Mouse (Mus musculus) adrenal gland, adult 18-20 months (tissue): ENCODE measurements around the gene Ccdc89. TPM values are rescaled to one million over a fixed set of nuclear protein-coding genes. Genes with fewer than 3 reads are reported as not detected.
A peak's percentile ranks its signal among the peaks of the same experiment; 100 is the strongest.

Experiments
- DNase-seq, 2 experiments: peaks; one replicate each; pipeline ENCODE4 v3.0.0; 2021 to 2022; ENCODE audit warnings: low spot score in 2 of 2
- long read RNA-seq, 2 experiments: library from polyadenylated mRNA; stranded (forward); transcript quantifications; one replicate each; pipeline ENCODE4 v2.0.0; 2021
- total RNA-seq, 2 experiments: library from RNA; stranded (reverse); gene quantifications; 1 replicate in 1 of 2; 2 replicates in 1 of 2; pipeline ENCODE4 v1.2.3; 2021

The Ccdc89 gene
- under 1 TPM; 0.13 to 0.33 TPM for total RNA-seq
- long read RNA-seq, experiment 1 = 0 reads
- long read RNA-seq, experiment 2 = 0 reads

- peak; percentile 56 to 60 for DNase-seq
Observed at GRCm38 (mm10) chr7:90426020-90427001, at the start of gene Ccdc89. Gene Ccdc89 (plus strand): TSS chr7:90426577.

GRCm38 (mm10) chr7:90384411-90384810 is 42.0 kb upstream of the Ccdc89 start:
- DNase-seq = no peak

- no peak for DNase-seq
Observed at GRCm38 (mm10) chr7:90386885-90387459, 39.4 kb upstream of the Ccdc89 start.

- DNase-seq = no peak
Observed at GRCm38 (mm10) chr7:90389765-90390164, 36.6 kb upstream of the Ccdc89 start.

- DNase-seq = no peak
Observed at GRCm38 (mm10) chr7:90395073-90395472, 31.3 kb upstream of the Ccdc89 start.

GRCm38 (mm10) chr7:90395928-90396327 is 30.4 kb upstream of the Ccdc89 start:
- DNase-seq = no peak

GRCm38 (mm10) chr7:90409934-90410333 is 16.4 kb upstream of the Ccdc89 start:
- peak; percentile 66 to 72 for DNase-seq

- no peak for DNase-seq
Observed at GRCm38 (mm10) chr7:90427006-90427405, 629 bp downstream of the Ccdc89 start.

GRCm38 (mm10) chr7:90432221-90432620 is 5.8 kb downstream of the Ccdc89 start:
- no peak for DNase-seq

- no peak for DNase-seq
Observed at GRCm38 (mm10) chr7:90440044-90440443, 13.7 kb downstream of the Ccdc89 start.

- no peak for DNase-seq
Observed at GRCm38 (mm10) chr7:90442070-90442469, 15.7 kb downstream of the Ccdc89 start.

- peak; percentile 91 to 93 for DNase-seq
Observed at GRCm38 (mm10) chr7:90442518-90443080, 16.2 kb downstream of the Ccdc89 start, which contains the start of gene Crebzf. Gene Crebzf (plus strand): TSS chr7:90442729.

- peak; percentile 71 for DNase-seq
Observed at GRCm38 (mm10) chr7:90443101-90444091, 17.0 kb downstream of the Ccdc89 start.

- no peak for DNase-seq
Observed at GRCm38 (mm10) chr7:90444206-90444605, 17.8 kb downstream of the Ccdc89 start.

GRCm38 (mm10) chr7:90456149-90456844 is 29.9 kb downstream of the Ccdc89 start:
- DNase-seq = no peak

GRCm38 (mm10) chr7:90456845-90457468 is 30.6 kb downstream of the Ccdc89 start, which contains the start of gene Tmem126a:
Gene Tmem126a (minus strand): TSS chr7:90457229.
- DNase-seq = peak; percentile 80 to 83

GRCm38 (mm10) chr7:90457517-90457916 is 31.1 kb downstream of the Ccdc89 start:
- no peak for DNase-seq

- no peak for DNase-seq
Observed at GRCm38 (mm10) chr7:90460330-90460729, 34.0 kb downstream of the Ccdc89 start.

- DNase-seq = no peak
Observed at GRCm38 (mm10) chr7:90460930-90461329, 34.6 kb downstream of the Ccdc89 start.
